Mouse (Mus musculus) lung, postnatal 0 days (tissue): ENCODE measurements at regions not wholly inside any gene's neighbourhood (a gene's known extent, or its start where the extent isn't known, plus 50 kb on each side); places are given as distances from the start of the nearest gene placed in this dataset.

Experiments used
- CTCF ChIP-seq: IDR thresholded peaks from 2 replicates; pipeline ENCODE4 v1.5.1; 2016; ENCODE audit warnings: antibody characterized with exemption, mild to moderate bottlenecking
- EP300 ChIP-seq: IDR thresholded peaks from 2 replicates; pipeline ENCODE4 v1.6.1; 2016; ENCODE audit warnings: antibody characterized with exemption, mild to moderate bottlenecking, control low read depth

DNA sequence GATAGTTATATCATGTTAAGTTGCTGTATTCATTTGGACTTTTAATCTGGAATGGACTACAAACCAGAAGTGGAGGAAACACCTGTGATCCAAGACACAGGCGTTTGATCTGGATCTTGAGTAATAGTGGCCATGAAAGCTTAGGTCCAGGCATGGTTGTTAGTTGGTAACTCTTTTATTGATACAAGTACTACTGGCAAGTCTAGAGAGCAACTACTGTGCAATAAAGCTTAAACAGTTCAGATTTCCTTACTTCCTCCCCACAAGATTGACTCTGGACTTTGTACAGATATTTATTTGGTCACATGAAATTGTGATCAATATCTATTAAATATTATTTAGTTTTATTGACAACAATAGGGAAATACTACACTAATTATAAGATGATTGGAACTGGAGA lies 51.9 kb upstream of the Tmprss15 start:
- TF ChIP-seq CTCF (no peak), EP300 (no peak)
